Mouse (Mus musculus) adrenal gland, adult (tissue): ENCODE results near the gene Defa26.
"Not testable (repeated sequence)": the region's sequence is repeated elsewhere in the genome, so short reads cannot be mapped to it uniquely, and the experiment has no call there.

Source experiments
- DNase-seq, 2 experiments: peaks; one replicate each; pipeline ENCODE4 v3.0.0; 2022 to 2023; ENCODE audit warnings: low spot score in 1 of 2; ENCODE audit not compliant: inconsistent age in 2 of 2

The Defa26 gene

GRCm38 (mm10) chr8:21617883-21618282 is at the start of gene Defa26:
Gene Defa26, plus strand, starts transcription at chr8:21618183.
- DNase-seq = not testable (repeated sequence)

- DNase-seq = not testable (repeated sequence)
These were observed 35.3 kb upstream of the Defa26 start, which contains the start of gene Defa28 for GRCm38 (mm10) chr8:21582706-21583105. Gene Defa28, plus strand, starts transcription at chr8:21583006.

DNA sequence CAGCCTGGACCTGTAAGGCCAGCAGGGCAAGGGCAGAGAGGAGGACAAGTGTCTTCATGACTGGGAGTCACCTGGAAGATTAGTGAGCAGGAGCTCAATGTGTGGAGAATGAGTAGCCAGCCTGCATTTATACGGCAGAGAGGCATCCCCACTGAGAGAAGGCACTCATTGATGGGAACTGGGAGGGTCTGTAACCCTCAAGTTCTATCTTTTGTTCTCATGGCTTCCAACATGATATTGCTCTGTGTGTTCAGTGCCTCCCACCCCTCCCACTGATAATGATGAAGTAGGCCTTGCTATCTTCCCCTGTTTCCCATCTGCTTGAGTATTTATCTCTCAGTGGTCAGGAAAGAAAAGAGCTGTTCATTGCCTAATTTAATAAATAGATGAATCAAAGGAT is 23.6 kb upstream of the Defa26 start, which contains the start of gene Gm7861:
TSS of gene Gm7861 (minus strand) at position 101 of the 400 bp plus-strand sequence.
- not testable (repeated sequence) for DNase-seq

DNA sequence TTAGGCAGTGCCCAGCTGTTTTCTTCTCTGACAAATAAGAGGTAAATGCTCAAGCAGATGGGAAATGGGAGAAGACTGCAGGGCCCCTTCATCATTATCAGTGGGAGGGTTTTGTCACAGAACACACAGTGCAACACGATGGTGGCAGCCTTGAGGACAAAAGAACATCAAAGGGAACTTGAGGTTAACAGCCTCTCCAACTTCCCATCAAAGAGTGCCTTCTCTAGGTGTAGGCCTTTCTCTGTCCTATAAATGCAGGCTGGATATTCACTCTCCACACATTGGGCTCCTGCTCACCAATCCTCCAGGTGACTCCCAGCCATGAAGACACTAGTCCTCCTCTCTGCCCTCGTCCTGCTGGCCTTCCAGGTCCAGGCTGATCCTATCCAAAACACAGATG is 37.5 kb downstream of the Defa26 start, which contains the start of gene Defa17:
TSS of gene Defa17 (plus strand) at position 301 of the 400 bp plus-strand sequence.
- DNase-seq = not testable (repeated sequence)

DNA sequence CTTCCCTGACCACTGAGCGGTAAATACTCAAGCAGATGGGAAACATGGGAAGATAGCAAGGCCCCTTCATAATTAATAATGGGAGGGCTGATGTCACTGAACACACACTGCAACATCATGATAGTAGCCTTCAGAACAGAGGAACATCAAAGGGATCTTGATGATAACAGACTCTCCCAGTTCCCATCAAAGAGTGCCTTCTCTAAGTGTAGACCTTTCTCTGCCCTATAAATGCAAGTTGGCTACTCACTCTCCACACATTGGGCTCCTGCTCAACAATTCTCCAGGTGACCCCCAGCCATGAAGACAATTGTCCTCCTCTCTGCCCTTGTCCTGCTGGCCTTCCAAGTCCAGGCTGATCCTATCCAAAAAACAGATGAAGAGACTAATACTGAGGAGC is 47.5 kb downstream of the Defa26 start, which contains the start of gene Defa34:
TSS of gene Defa34 (plus strand) at position 301 of the 400 bp plus-strand sequence.
- DNase-seq = not testable (repeated sequence)
